Mouse (Mus musculus) gastrocnemius, postnatal 25 days (tissue): ENCODE measurements around the gene Fgfr2. TPM values are rescaled to one million over a fixed set of nuclear protein-coding genes. Genes with fewer than 3 reads are reported as not detected.

Source experiments
- DNase-seq: peaks from one replicate; pipeline ENCODE4 v3.0.0; 2022
- total RNA-seq, 2 experiments: library from RNA; stranded (reverse); gene quantifications; 1 replicate in 1 of 2; 2 replicates in 1 of 2; pipeline ENCODE4 v1.2.3; 2021

Fgfr2 gene
- total RNA-seq, 2 experiments from 2014 or later = 0.33 to 0.96 TPM

GRCm38 (mm10) chr7:132393014-132393406, 730.1 kb downstream of the Fgfr2 start:
- no peak for DNase-seq

- DNase-seq = no peak
Measured at GRCm38 (mm10) chr7:132392233-132393013, 730.7 kb downstream of the Fgfr2 start.

GRCm38 (mm10) chr7:132389473-132389872, 733.7 kb downstream of the Fgfr2 start:
- DNase-seq = no peak

- no peak for DNase-seq
Measured at GRCm38 (mm10) chr7:132387507-132387906, 735.6 kb downstream of the Fgfr2 start.

GRCm38 (mm10) chr7:132386316-132386715, 736.8 kb downstream of the Fgfr2 start:
- no peak for DNase-seq

GRCm38 (mm10) chr7:132385456-132386130, 737.6 kb downstream of the Fgfr2 start:
- no peak for DNase-seq

- no peak for DNase-seq
Measured at GRCm38 (mm10) chr7:132384736-132385455, 738.3 kb downstream of the Fgfr2 start.

- DNase-seq = no peak
Measured at GRCm38 (mm10) chr7:132380634-132381336, 742.4 kb downstream of the Fgfr2 start.

GRCm38 (mm10) chr7:132377913-132378312, 745.2 kb downstream of the Fgfr2 start:
- DNase-seq = no peak

GRCm38 (mm10) chr7:132373594-132374378, 749.4 kb downstream of the Fgfr2 start:
- DNase-seq = no peak

- no peak for DNase-seq
Measured at GRCm38 (mm10) chr7:132372752-132373513, 750.2 kb downstream of the Fgfr2 start.

- DNase-seq = no peak
Measured at GRCm38 (mm10) chr7:132371832-132372231, 751.3 kb downstream of the Fgfr2 start.

- no peak for DNase-seq
Measured at GRCm38 (mm10) chr7:132369784-132370183, 753.4 kb downstream of the Fgfr2 start.

- no peak for DNase-seq
Measured at GRCm38 (mm10) chr7:132368859-132369258, 754.3 kb downstream of the Fgfr2 start.

GRCm38 (mm10) chr7:132367344-132367743, 755.8 kb downstream of the Fgfr2 start:
- no peak for DNase-seq

GRCm38 (mm10) chr7:132365703-132366384, 757.3 kb downstream of the Fgfr2 start:
- DNase-seq = no peak

GRCm38 (mm10) chr7:132365111-132365510, 758.0 kb downstream of the Fgfr2 start:
- no peak for DNase-seq

- no peak for DNase-seq
Measured at GRCm38 (mm10) chr7:132364506-132364905, 758.6 kb downstream of the Fgfr2 start.

- DNase-seq = no peak
Measured at GRCm38 (mm10) chr7:132360336-132360735, 762.8 kb downstream of the Fgfr2 start.

- DNase-seq = no peak
Measured at GRCm38 (mm10) chr7:132358709-132359108, 764.4 kb downstream of the Fgfr2 start.
